Mouse (Mus musculus) liver, adult 2 months (tissue): ENCODE measurements around the gene Sp7. TPM values are rescaled to one million over a fixed set of nuclear protein-coding genes. Genes with fewer than 3 reads are reported as not detected.

Experiments used
- DNase-seq: peaks from one replicate; pipeline ENCODE4 v3.0.0-alpha.2; 2011; ENCODE audit warnings: low read depth, low spot score; ENCODE audit errors: extremely low read depth
- H3K27ac ChIP-seq: fragments of 200-500 bp; replicated peaks from 2 replicates; pipeline ENCODE4 v1.5.1; 2012; ENCODE audit warnings: low read depth, mild to moderate bottlenecking, control low read depth, inconsistent platforms, low read length; ENCODE audit not compliant: insufficient read depth
- H3K27me3 ChIP-seq: fragments of 200-500 bp; 2 replicates; pipeline ENCODE4 v1.6.1; 2012; ENCODE audit warnings: mild to moderate bottlenecking, moderate library complexity, low read length, inconsistent platforms; ENCODE audit not compliant: control insufficient read depth, insufficient read depth
- H3K36me3 ChIP-seq: fragments of 200-500 bp; 2 replicates; pipeline ENCODE4 v1.6.1; 2012; ENCODE audit warnings: low read length, inconsistent platforms; ENCODE audit not compliant: control insufficient read depth, insufficient read depth
- H3K4me1 ChIP-seq: fragments of 200-500 bp; 2 replicates; pipeline ENCODE4 v1.6.1; 2011; ENCODE audit warnings: low read length; ENCODE audit not compliant: control insufficient read depth, insufficient read depth
- H3K4me3 ChIP-seq: fragments of 200-500 bp; 2 replicates; pipeline ENCODE4 v1.5.1; 2011; ENCODE audit warnings: low read depth, mild to moderate bottlenecking, control low read depth, low read length, moderate library complexity; ENCODE audit not compliant: insufficient read depth
- H3K79me2 ChIP-seq: fragments of 200-500 bp; 2 replicates; pipeline ENCODE4 v1.6.1; 2012; ENCODE audit warnings: inconsistent platforms, mild to moderate bottlenecking, low read length, moderate library complexity; ENCODE audit not compliant: control insufficient read depth, insufficient read depth
- H3K9ac ChIP-seq: fragments of 200-500 bp; 2 replicates; pipeline ENCODE4 v1.6.1; 2012; ENCODE audit warnings: low read depth, mild to moderate bottlenecking, control low read depth, inconsistent platforms, low read length
- CTCF ChIP-seq: fragments of 200-500 bp; IDR thresholded peaks from 2 replicates; pipeline ENCODE4 v1.5.1; 2011; ENCODE audit warnings: low read depth, low read length, control low read depth
- POLR2A ChIP-seq: fragments of 200-500 bp; IDR thresholded peaks from 2 replicates; pipeline ENCODE4 v1.6.1; 2011; ENCODE audit warnings: low read length, control low read depth; ENCODE audit not compliant: insufficient read depth; ENCODE audit errors: extremely low read depth
- WGBS: fragments of 180-500 bp; shearing (Covaris S2); methylation state at CpG from one replicate; pipeline ENCODE4 v1.1.7; 2018; 5-methylcytosine and 5-hydroxymethylcytosine counted together
- polyA plus RNA-seq: library from polyadenylated mRNA; depleted of rRNA; stranded (reverse); fragments of >200 nt; gene quantifications from 2 replicates; pipeline ENCODE4 v1.2.3, GENCODE M21; 2012
- total RNA-seq: library from RNA; depleted of rRNA; stranded (reverse); fragments of >200 nt; gene quantifications from 2 replicates; pipeline ENCODE4 v1.2.3, GENCODE M21; 2014

The Sp7 gene
- total and polyA plus RNA-seq, 2 experiments: not detected

GRCm38 (mm10) chr15:102407681-102408557 is 40.9 kb upstream of the Sp7 start:
- Histone ChIP-seq H3K9ac (no peak overlapping the region), H3K79me2 (peaks cover 28% of the 10 kb centered on the region), H3K4me1 (peaks cover 16% of the 10 kb centered on the region), H3K4me3 (no peak overlapping the region), H3K36me3 (peaks cover 23% of the 10 kb centered on the region), H3K27me3 (no peaks in the 10 kb centered on the region), H3K27ac (no peak overlapping the region)
- TF ChIP-seq CTCF (no peak), POLR2A (no peak)
- WGBS: 92% methylated on average over 10 of the region's 10 CpGs
- DNase-seq: no peak

GRCm38 (mm10) chr15:102406912-102407580 is 40.1 kb upstream of the Sp7 start:
- Histone ChIP-seq H3K36me3 (peaks cover 23% of the 10 kb centered on the region), H3K27me3 (no peaks in the 10 kb centered on the region), H3K79me2 (peaks cover 28% of the 10 kb centered on the region), H3K4me3 (peak overlapping the region; percentile 69), H3K4me1 (peaks cover 16% of the 10 kb centered on the region), H3K27ac (no peak overlapping the region), H3K9ac (no peak overlapping the region)
- WGBS: 5% methylated on average over 3 of the region's 3 CpGs
- DNase-seq: no peak
- TF ChIP-seq CTCF (no peak), POLR2A (no peak)

GRCm38 (mm10) chr15:102406196-102406911 is 39.4 kb upstream of the Sp7 start:
- H3K9ac ChIP-seq: peak overlapping the region; percentile 79
- WGBS: 2% methylated on average over 24 of the region's 69 CpGs
- peaks cover 14% of the 10 kb centered on the region for H3K4me1 ChIP-seq
- no peaks in the 10 kb centered on the region for H3K27me3 ChIP-seq
- peak; percentile 38; the same call in 1 of the 2 replicates for TF ChIP-seq POLR2A
- no peak for TF ChIP-seq CTCF
- DNase-seq: peak; percentile 68
- H3K4me3 ChIP-seq: peak overlapping the region; percentile 69
- H3K79me2 ChIP-seq: peaks cover 23% of the 10 kb centered on the region
- H3K27ac ChIP-seq: no peak overlapping the region
- peaks cover 23% of the 10 kb centered on the region; the same call in 1 of the 2 replicates for H3K36me3 ChIP-seq

- H3K4me1 ChIP-seq: peaks cover 15% of the 10 kb centered on the region
- peaks cover 21% of the 10 kb centered on the region for H3K79me2 ChIP-seq
- H3K36me3 ChIP-seq: peaks cover 19% of the 10 kb centered on the region; the same call in 1 of the 2 replicates
- WGBS: under 1% methylated on average over 38 of the region's 38 CpGs
- H3K4me3 ChIP-seq: peak within 1 kb of the TSS; percentile 79
- H3K27ac ChIP-seq: peak within 1 kb of the TSS; percentile 98
- peak; percentile 100 for DNase-seq
- TF ChIP-seq POLR2A (peak; percentile 97), CTCF (no peak)
- H3K9ac ChIP-seq: peak within 1 kb of the TSS; percentile 93
- H3K27me3 ChIP-seq: no peaks in the 10 kb centered on the region
Observed at GRCm38 (mm10) chr15:102405489-102406195, 38.7 kb upstream of the Sp7 start, which contains the start of gene Sp1. Sp1 (plus strand) TSS chr15:102406143.
